Mouse (Mus musculus) CH12.LX (cell line): ENCODE data around the gene Mrps7. TPM values are rescaled to one million over a fixed set of nuclear protein-coding genes. Genes with fewer than 3 reads are reported as not detected.

Experiments used
- DNase-seq: peaks from one replicate; pipeline ENCODE4 v3.0.0-alpha.2; 2013; ENCODE audit errors: extremely low read depth
- H3K27ac ChIP-seq: 2 replicates; pipeline ENCODE4 v1.5.1; 2012; ENCODE audit warnings: low read depth, mild to moderate bottlenecking, control low read depth, moderate library complexity; ENCODE audit not compliant: insufficient read depth
- H3K27me3 ChIP-seq: replicated peaks from 2 replicates; pipeline ENCODE3; 2012; ENCODE audit warnings: inconsistent platforms
- H3K36me3 ChIP-seq, 2 experiments: replicated peaks in 1 of 2; 2 replicates each; pipeline versions ENCODE3 to v1.6.1; 2012; ENCODE audit warnings: inconsistent platforms in 1 of 2, low read length in 1 of 2, mild to moderate bottlenecking in 1 of 2, mixed read lengths in 1 of 2, moderate library complexity in 1 of 2; ENCODE audit not compliant: control insufficient read depth in 1 of 2, insufficient read depth in 1 of 2
- H3K4me1 ChIP-seq, 2 experiments: 2 replicates each; pipeline ENCODE4 v1.6.1; 2012; ENCODE audit warnings: inconsistent platforms in 1 of 2, moderate library complexity in 1 of 2; ENCODE audit not compliant: insufficient read depth in 2 of 2, control insufficient read depth in 1 of 2
- H3K4me2 ChIP-seq: 2 replicates; pipeline ENCODE4 v1.6.1; 2012; ENCODE audit warnings: low read depth, mild to moderate bottlenecking, control low read depth; ENCODE audit not compliant: poor library complexity, insufficient read depth, severe bottlenecking
- H3K4me3 ChIP-seq, 3 experiments: fragments of 150-350 bp in 1 of 3; sonication (generic) in 1 of 3; replicated peaks in 1 of 3; 2 replicates each; pipeline versions ENCODE3 to v1.5.1; 2011 to 2012; ENCODE audit warnings: low read depth in 2 of 3, low read length in 2 of 3, mild to moderate bottlenecking in 2 of 3, moderate library complexity in 2 of 3, control low read depth in 1 of 3, improper control_type of control experiment in 1 of 3, inconsistent platforms in 1 of 3, mixed read lengths in 1 of 3; ENCODE audit not compliant: poor library complexity in 1 of 3
- H3K79me2 ChIP-seq: replicated peaks from 2 replicates; pipeline ENCODE4 v1.6.1; 2012; ENCODE audit warnings: mild to moderate bottlenecking, moderate library complexity; ENCODE audit not compliant: control insufficient read depth, poor library complexity, insufficient read depth, severe bottlenecking; ENCODE audit errors: extremely low read depth
- H3K9ac ChIP-seq: 2 replicates; pipeline ENCODE4 v1.6.1; 2012; ENCODE audit warnings: low read depth, mild to moderate bottlenecking, control low read depth, moderate library complexity; ENCODE audit not compliant: insufficient read depth
- H3K9me3 ChIP-seq: replicated peaks from 2 replicates; pipeline ENCODE3; 2012; ENCODE audit warnings: low read length, inconsistent platforms, mixed read lengths
- CHD1 ChIP-seq: IDR thresholded peaks from 2 replicates; pipeline ENCODE4 v1.6.1; 2012; ENCODE audit warnings: low read depth, low read length, improper control_type of control experiment, inconsistent platforms
- CHD2 ChIP-seq: IDR thresholded peaks from 2 replicates; pipeline ENCODE4 v1.6.1; 2011; ENCODE audit warnings: low read length, improper control_type of control experiment
- E2F4 ChIP-seq: IDR thresholded peaks from 2 replicates; pipeline ENCODE4 v1.6.1; 2011; ENCODE audit warnings: low read depth, low read length, improper control_type of control experiment; ENCODE audit not compliant: insufficient replicate concordance
- ETS1 ChIP-seq: conservative IDR thresholded peaks from 2 replicates; pipeline ENCODE4 v1.6.1; 2012; ENCODE audit warnings: low read depth, mild to moderate bottlenecking, inconsistent platforms, low read length, improper control_type of control experiment, moderate library complexity
- GABPA ChIP-seq: IDR thresholded peaks from 2 replicates; pipeline ENCODE4 v1.6.1; 2012; ENCODE audit warnings: low read depth, low read length, improper control_type of control experiment, inconsistent platforms; ENCODE audit not compliant: insufficient replicate concordance
- MAFK ChIP-seq: IDR thresholded peaks from 2 replicates; pipeline ENCODE4 v1.6.1; 2011; ENCODE audit warnings: low read length, improper control_type of control experiment; ENCODE audit not compliant: insufficient replicate concordance
- MAX ChIP-seq: IDR thresholded peaks from 2 replicates; pipeline ENCODE4 v1.6.1; 2011; ENCODE audit warnings: low read length, improper control_type of control experiment
- MAZ ChIP-seq: IDR thresholded peaks from 2 replicates; pipeline ENCODE4 v1.6.1; 2012; ENCODE audit warnings: low read depth, mild to moderate bottlenecking, inconsistent platforms, low read length, improper control_type of control experiment, moderate library complexity
- MXI1 ChIP-seq: IDR thresholded peaks from 2 replicates; pipeline ENCODE4 v1.6.1; 2011; ENCODE audit warnings: mild to moderate bottlenecking, low read depth, low read length, improper control_type of control experiment
- MYC ChIP-seq: IDR thresholded peaks from 2 replicates; pipeline ENCODE4 v1.6.1; 2011; ENCODE audit warnings: low read depth, mild to moderate bottlenecking, improper control_type of control experiment, low read length
- NELFE ChIP-seq: IDR thresholded peaks from 2 replicates; pipeline ENCODE4 v1.6.1; 2011; ENCODE audit warnings: low read depth, low read length, improper control_type of control experiment
- NRF1 ChIP-seq: IDR thresholded peaks from 2 replicates; pipeline ENCODE4 v1.6.1; 2014; ENCODE audit warnings: low read depth, mild to moderate bottlenecking, inconsistent platforms, low read length, improper control_type of control experiment, moderate library complexity
- POLR2AphosphoS2 ChIP-seq: IDR thresholded peaks from 2 replicates; pipeline ENCODE4 v1.6.1; 2011; ENCODE audit warnings: low read depth, low read length, improper control_type of control experiment
- RAD21 ChIP-seq: IDR thresholded peaks from 2 replicates; pipeline ENCODE4 v1.6.1; 2011; ENCODE audit warnings: low read depth, mild to moderate bottlenecking, low read length, improper control_type of control experiment, moderate library complexity
- SIN3A ChIP-seq: IDR thresholded peaks from 2 replicates; pipeline ENCODE4 v1.6.1; 2012; ENCODE audit warnings: low read length, improper control_type of control experiment, inconsistent platforms
- SMC3 ChIP-seq: IDR thresholded peaks from 2 replicates; pipeline ENCODE4 v1.6.1; 2011; ENCODE audit warnings: low read depth, low read length, improper control_type of control experiment
- UBTF ChIP-seq: IDR thresholded peaks from 2 replicates; pipeline ENCODE4 v1.6.1; 2012; ENCODE audit warnings: low read depth, mild to moderate bottlenecking, inconsistent platforms, low read length, improper control_type of control experiment, moderate library complexity
- USF2 ChIP-seq: conservative IDR thresholded peaks from 2 replicates; pipeline ENCODE4 v1.6.1; 2011; ENCODE audit warnings: low read depth, low read length, improper control_type of control experiment
- ZMIZ1 ChIP-seq: IDR thresholded peaks from 2 replicates; pipeline ENCODE4 v1.6.1; 2012; ENCODE audit warnings: low read depth, mild to moderate bottlenecking, inconsistent platforms, low read length, improper control_type of control experiment
- ZNF384 ChIP-seq: IDR thresholded peaks from 2 replicates; pipeline ENCODE4 v1.6.1; 2012; ENCODE audit warnings: low read depth, low read length, improper control_type of control experiment, inconsistent platforms
- dilution Hi-C: fragments of 300-500 bp; cut with MboI; formaldehyde crosslinking; loops from 2 replicates; pipeline ENCODE4 v1.14.3; 2020; ENCODE audit warnings: low sequenced_read_pairs; ENCODE audit not compliant: extremely low pct_unique_long_range_greater_than_20kb, extremely low pct_ligation_motif_present
- in situ Hi-C: fragments of 300-500 bp; cut with MboI; formaldehyde crosslinking; loops from 3 replicates; pipeline ENCODE4 v1.14.3; 2019; ENCODE audit warnings: low sequenced_read_pairs, low pct_ligation_motif_present, low pct_unique_long_range_greater_than_20kb, mixed read lengths
- polyA plus RNA-seq: library from polyadenylated mRNA; unstranded; fragments of >175 nt; gene quantifications from 2 replicates; pipeline ENCODE4 v1.2.1, GENCODE M21; 2012; ENCODE audit warnings: low read depth; ENCODE audit not compliant: insufficient read length
- total RNA-seq, 2 experiments: library from RNA; depleted of rRNA; stranded (reverse); fragments of 300-350 nt in 1 of 2; fragments of >200 nt in 1 of 2; gene quantifications; 2 replicates each; pipeline ENCODE4 v1.2.3; 2012 to 2014

The Mrps7 gene
- total and polyA plus RNA-seq, 3 experiments, result 154 to 172 (median 157) TPM

DNA sequence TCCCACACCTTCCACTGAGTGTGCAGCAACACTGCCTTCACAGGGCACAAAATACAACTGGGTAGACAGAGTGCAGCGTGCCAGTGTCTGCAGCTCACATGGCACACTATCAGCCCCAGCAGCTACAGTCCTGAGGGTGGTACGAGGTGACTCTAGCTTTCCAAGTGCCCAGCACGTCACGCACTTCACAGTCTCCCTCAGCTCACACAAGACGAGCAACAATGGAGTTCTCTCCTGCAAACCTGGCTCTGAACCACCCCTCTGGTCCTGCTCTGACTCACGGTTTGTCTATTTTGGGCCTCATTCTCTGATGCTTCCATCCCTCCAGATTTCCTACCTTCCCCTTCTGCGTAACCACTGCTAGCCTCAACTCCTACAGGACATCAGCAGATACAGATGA is 4.0 kb upstream of the Mrps7 start:
- Histone ChIP-seq H3K4me2 (no peak overlapping the region), H3K27ac (no peak overlapping the region), H3K9ac (no peak overlapping the region)
- in situ Hi-C loops (loop anchor here (25.0 kb wide), 1 partner anchor 413 kb away; the partner anchor contains the start of gene Galk1), dilution Hi-C loops (no loop called here)
- no peak for DNase-seq
- TF ChIP-seq MYC (no peak), CHD1 (no peak), MXI1 (no peak), SMC3 (no peak), ZNF384 (no peak), USF2 (no peak), GABPA (no peak), NRF1 (no peak), POLR2AphosphoS2 (no peak), SIN3A (no peak), ZMIZ1 (no peak), NELFE (no peak), UBTF (no peak), MAX (no peak), MAFK (no peak), ETS1 (no peak), MAZ (no peak)
- TF ChIP-seq, all 38 proteins: peak for 0
- Histone ChIP-seq H3K9me3 (no peaks in the 10 kb centered on the region), H3K79me2 (peaks cover 86% of the 10 kb centered on the region), H3K27me3 (no peaks in the 10 kb centered on the region), H3K4me3 (no peak overlapping the region), H3K4me1 (peaks cover 12 to 33% of the 10 kb centered on the region in 2 experiments), H3K36me3 (peaks cover 35 to 67% of the 10 kb centered on the region in 2 experiments)

DNA sequence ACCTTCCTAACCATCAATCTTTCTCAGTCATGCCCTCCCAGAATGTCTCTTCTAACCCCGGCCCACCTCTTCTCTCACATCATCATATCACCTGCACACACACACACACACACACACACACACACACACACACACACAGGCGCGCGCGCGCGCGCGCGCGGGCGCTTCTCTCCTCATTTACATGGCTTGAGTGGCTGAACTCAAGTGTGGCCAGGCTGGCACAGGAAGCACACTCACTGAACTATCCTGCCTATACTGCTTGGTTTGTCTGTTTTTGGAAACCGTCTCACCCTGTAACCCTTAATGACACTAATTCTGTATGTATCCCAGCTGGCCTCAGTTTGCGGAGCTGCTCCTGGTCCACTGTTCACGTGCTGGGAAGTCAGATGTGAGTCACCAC is 3.0 kb upstream of the Mrps7 start:
- dilution Hi-C loops (no loop called here), in situ Hi-C loops (loop anchor here (25.0 kb wide), 1 partner anchor 412 kb away; the partner anchor contains the start of gene Galk1)
- H3K79me2 ChIP-seq, result peaks cover 92% of the 10 kb centered on the region
- H3K9ac ChIP-seq, result no peak overlapping the region
- no peak overlapping the region for H3K4me3 ChIP-seq
- no peak overlapping the region for H3K27ac ChIP-seq
- no peak overlapping the region for H3K4me2 ChIP-seq
- H3K36me3 ChIP-seq, result peaks cover 32 to 66% of the 10 kb centered on the region in 2 experiments
- DNase-seq, result no peak
- peaks cover 14 to 38% of the 10 kb centered on the region in 2 experiments for H3K4me1 ChIP-seq
- no peaks in the 10 kb centered on the region for H3K9me3 ChIP-seq
- H3K27me3 ChIP-seq, result no peaks in the 10 kb centered on the region
- TF ChIP-seq GABPA, result no peak
- TF ChIP-seq E2F4, result no peak
- no peak for TF ChIP-seq ETS1
- TF ChIP-seq NELFE, result no peak
- TF ChIP-seq NRF1, result no peak
- TF ChIP-seq MYC, result no peak
- no peak for TF ChIP-seq ZNF384
- TF ChIP-seq CHD2, result no peak
- no peak for TF ChIP-seq RAD21
